Mouse (Mus musculus) embryonic facial prominence, embryonic 14.5 days (tissue): ENCODE data around the gene Dnm3. TPM values are rescaled to one million over a fixed set of nuclear protein-coding genes. Genes with fewer than 3 reads are reported as not detected.
A peak's percentile ranks its signal among the peaks of the same experiment; 100 is the strongest.

Source experiments
- ATAC-seq: fragments of 200-750 bp; cut with Nextera tagmentation; 2 replicates; pipeline ENCODE4 v1.8.0; 2017; ENCODE audit warnings: low read depth, moderate number of reproducible peaks, moderate TSS enrichment
- DNase-seq: peaks from one replicate; pipeline ENCODE4 v3.0.0-alpha.2; 2015; ENCODE audit warnings: low spot score
- H3K27ac ChIP-seq: fragments of 300-500 bp; sonication (generic); replicated peaks from 2 replicates; pipeline ENCODE4 v1.5.1; 2014; ENCODE audit warnings: low read depth, mild to moderate bottlenecking, low read length, moderate library complexity
- H3K27me3 ChIP-seq: fragments of 300-500 bp; sonication (generic); replicated peaks from 2 replicates; pipeline ENCODE4 v1.6.1; 2014; ENCODE audit warnings: low read length; ENCODE audit not compliant: control insufficient read depth, insufficient read depth
- H3K36me3 ChIP-seq: fragments of 300-500 bp; sonication (generic); 2 replicates; pipeline ENCODE4 v1.6.1; 2014; ENCODE audit warnings: low read length, mixed read lengths; ENCODE audit not compliant: control insufficient read depth, insufficient read depth
- H3K4me1 ChIP-seq: fragments of 300-500 bp; sonication (generic); 2 replicates; pipeline ENCODE4 v1.6.1; 2014; ENCODE audit warnings: antibody characterized with exemption, low read length; ENCODE audit not compliant: control insufficient read depth, insufficient read depth
- H3K4me2 ChIP-seq: fragments of 300-500 bp; sonication (generic); 2 replicates; pipeline ENCODE4 v1.6.1; 2014; ENCODE audit warnings: low read depth, mild to moderate bottlenecking, low read length, moderate library complexity, mixed read lengths
- H3K4me3 ChIP-seq: fragments of 300-500 bp; sonication (generic); 2 replicates; pipeline ENCODE4 v1.5.1; 2014; ENCODE audit warnings: low read depth, mild to moderate bottlenecking, low read length
- H3K9ac ChIP-seq: fragments of 300-500 bp; sonication (generic); 2 replicates; pipeline ENCODE4 v1.6.1; 2014; ENCODE audit warnings: low read depth, mild to moderate bottlenecking, low read length, moderate library complexity, mixed read lengths
- H3K9me3 ChIP-seq: fragments of 300-500 bp; sonication (generic); 2 replicates; pipeline ENCODE4 v1.6.1; 2016; ENCODE audit warnings: low read length; ENCODE audit not compliant: control insufficient read depth
- whole genome bisulfite sequencing: fragments of 180-500 bp; shearing (Covaris S2); extraction: QIAGEN DNeasy Blood & Tissue Kit; methylation state at CpG from one replicate; pipeline ENCODE4 v1.1.7; 2014; 5-methylcytosine and 5-hydroxymethylcytosine counted together
- polyA plus RNA-seq: library from polyadenylated mRNA; unstranded; fragments of >200 nt; fragmentation: Nextera tagmentation; extraction: Ambion mirVana; gene quantifications from 2 replicates; pipeline ENCODE4 v1.2.1, GENCODE M21; 2014

Dnm3 gene
- polyA plus RNA-seq, 1 experiment from 2014 or later = 9.1 TPM

DNA sequence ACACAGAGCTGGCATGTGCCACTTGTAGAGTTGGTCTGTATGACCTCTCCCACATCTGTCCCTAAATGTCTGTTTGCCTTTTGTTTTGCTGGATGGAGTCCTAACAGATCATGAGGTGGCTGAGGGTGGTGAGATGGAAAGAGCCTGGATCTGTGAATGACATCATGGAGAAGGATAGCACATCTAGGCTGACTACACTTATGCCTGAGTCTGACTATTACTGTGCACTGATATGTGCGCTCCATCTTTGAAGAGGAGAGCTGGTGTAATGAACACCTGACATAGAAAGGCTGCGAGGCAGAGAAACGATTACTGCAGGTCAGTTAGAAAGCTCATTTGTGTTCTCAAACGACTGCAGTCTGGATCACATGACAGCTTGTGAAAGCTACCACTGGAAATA, 149.2 kb downstream of the Dnm3 start:
- Histone ChIP-seq H3K9ac (no peak overlapping the region), H3K27ac (peak overlapping the region; percentile 17; the same call in 1 of the 2 replicates), H3K4me2 (no peak overlapping the region), H3K4me3 (no peak overlapping the region), H3K36me3 (no peaks in the 10 kb centered on the region), H3K27me3 (no peaks in the 10 kb centered on the region), H3K9me3 (no peaks in the 10 kb centered on the region), H3K4me1 (no peaks in the 10 kb centered on the region; the same call in 1 of the 2 replicates)
- WGBS = 68% methylated on average over 4 of the region's 4 CpGs
- no peak for DNase-seq
- ATAC-seq = no peak

DNA sequence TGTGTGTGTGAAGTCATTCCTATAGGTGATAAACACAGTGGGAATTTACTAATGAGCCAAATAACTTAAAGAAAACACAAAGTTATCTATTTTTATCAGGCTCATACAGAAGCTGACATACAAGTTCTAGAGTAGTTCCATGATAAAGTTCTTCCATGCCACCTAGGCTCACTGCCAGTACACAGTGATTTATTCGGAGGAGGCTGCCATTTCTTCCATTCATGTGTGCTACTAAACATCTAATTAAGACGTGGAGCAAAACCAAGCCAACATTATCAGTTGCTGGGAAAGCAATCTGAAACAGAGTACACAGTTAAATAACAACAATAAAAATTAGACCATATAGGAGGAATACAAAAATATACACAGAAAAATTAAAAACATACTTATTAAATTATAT, 150.2 kb downstream of the Dnm3 start:
- ATAC-seq (no peak), DNase-seq (no peak)
- Histone ChIP-seq H3K27me3 (no peaks in the 10 kb centered on the region), H3K9me3 (no peaks in the 10 kb centered on the region), H3K4me2 (no peak overlapping the region), H3K36me3 (no peaks in the 10 kb centered on the region), H3K9ac (no peak overlapping the region), H3K4me1 (peaks cover 3% of the 10 kb centered on the region; the same call in 1 of the 2 replicates), H3K27ac (no peak overlapping the region), H3K4me3 (no peak overlapping the region)
- WGBS = 54% methylated on average over 2 of the region's 2 CpGs

DNA sequence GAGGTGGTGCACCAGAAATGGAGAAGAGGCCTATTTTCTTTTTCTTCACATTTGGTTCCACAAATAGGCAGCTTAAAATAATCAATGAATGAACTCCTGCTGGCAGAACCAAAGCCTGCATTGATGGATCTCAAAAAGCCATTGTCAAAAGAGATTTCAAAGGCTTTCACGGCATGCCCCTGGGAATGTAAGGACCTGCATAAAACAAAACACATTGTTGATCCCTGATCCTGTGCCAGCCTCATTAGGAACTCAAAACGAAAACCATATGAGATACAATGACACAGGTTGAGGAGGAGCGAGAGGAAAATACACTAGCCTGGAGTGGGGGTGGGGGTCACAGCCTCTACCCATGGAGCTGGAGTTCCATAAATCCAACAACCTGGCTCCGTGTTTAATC, 153.4 kb downstream of the Dnm3 start:
- 19% methylated on average over 4 of the region's 4 CpGs for WGBS

DNA sequence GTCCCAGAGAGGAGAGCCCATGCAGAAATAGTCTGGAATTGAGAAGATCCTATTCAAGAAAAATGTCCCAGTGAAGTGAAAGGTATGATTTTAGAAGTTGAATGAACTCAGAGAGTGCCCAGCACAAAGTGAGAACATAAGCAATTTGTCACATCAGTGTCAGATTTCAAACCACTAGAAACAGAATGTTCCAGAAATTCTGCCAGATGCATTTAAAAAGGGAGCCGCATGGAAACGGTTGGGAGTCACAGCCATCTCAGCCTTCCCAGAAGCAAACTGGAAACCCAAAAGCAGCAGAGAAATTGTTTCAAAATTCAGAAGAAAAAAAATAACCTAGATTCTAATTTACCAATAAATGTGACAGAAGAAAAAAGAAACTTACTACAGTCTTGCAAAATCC, 154.7 kb downstream of the Dnm3 start:
- no peak overlapping the region for H3K4me3 ChIP-seq
- DNase-seq (no peak), ATAC-seq (no peak)
- 0 out of 2 replicates have a peak overlapping the region, but pooled peaks have one; percentile 12 for H3K27ac ChIP-seq
- no peak overlapping the region for H3K4me2 ChIP-seq
- no peaks in the 10 kb centered on the region for H3K27me3 ChIP-seq
- 37% methylated on average over 2 of the region's 2 CpGs for WGBS
- H3K9me3 ChIP-seq = no peaks in the 10 kb centered on the region
- no peak overlapping the region for H3K9ac ChIP-seq
- no peaks in the 10 kb centered on the region for H3K36me3 ChIP-seq
- peaks cover 8% of the 10 kb centered on the region; the same call in 1 of the 2 replicates for H3K4me1 ChIP-seq

More for the DNA sequence above, 153.4 kb downstream of the Dnm3 start:
- H3K27ac ChIP-seq = no peak overlapping the region
- H3K4me1 ChIP-seq = peaks cover 8% of the 10 kb centered on the region; the same call in 1 of the 2 replicates
- H3K9ac ChIP-seq = no peak overlapping the region
- H3K4me2 ChIP-seq = no peak overlapping the region
- ATAC-seq (no peak), DNase-seq (peak; percentile 65)
- no peaks in the 10 kb centered on the region for H3K27me3 ChIP-seq
- H3K36me3 ChIP-seq = no peaks in the 10 kb centered on the region
- no peak overlapping the region for H3K4me3 ChIP-seq
- no peaks in the 10 kb centered on the region for H3K9me3 ChIP-seq

DNA sequence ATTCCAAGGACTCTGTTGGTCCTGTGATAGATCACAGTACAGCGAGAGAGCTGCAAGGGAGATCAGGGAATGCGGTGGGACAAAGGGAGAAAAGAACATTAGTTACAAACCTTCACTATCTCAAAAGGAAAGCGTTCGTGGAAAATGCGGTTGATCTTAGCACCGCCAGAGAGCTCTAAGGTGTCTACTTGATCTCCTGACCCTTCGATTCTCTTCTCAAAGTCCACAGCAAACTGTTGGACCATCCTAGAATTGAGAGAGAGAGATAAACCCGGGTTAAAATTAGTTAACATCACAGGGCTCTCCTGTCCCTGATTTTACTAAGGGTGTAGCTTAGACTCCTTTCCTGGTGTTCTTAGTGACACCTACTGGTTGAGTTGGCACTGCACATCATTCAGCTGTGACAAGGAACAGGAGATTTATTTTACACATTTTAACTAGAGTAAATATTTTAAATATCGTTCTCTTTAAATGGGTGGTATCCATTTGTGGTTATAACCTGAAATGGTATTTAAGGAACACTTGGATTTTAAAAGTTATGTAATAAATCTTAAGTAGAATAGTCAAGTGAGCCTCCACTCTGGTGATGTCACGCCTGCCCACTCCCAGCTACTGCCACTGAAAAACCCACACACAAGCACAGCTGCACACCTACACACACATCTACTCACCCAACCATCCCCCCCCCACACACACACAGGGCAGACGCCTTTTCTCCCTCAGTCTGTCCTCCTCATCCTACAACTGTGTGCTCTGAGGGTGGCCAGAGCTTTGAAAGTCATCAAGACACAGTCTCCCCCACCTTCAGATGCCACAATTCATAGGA, 164.2 kb downstream of the Dnm3 start:
- peak; percentile 87 for ATAC-seq
- Histone ChIP-seq H3K27ac (peak overlapping the region; percentile 83), H3K4me2 (peak overlapping the region; percentile 44)

DNA sequence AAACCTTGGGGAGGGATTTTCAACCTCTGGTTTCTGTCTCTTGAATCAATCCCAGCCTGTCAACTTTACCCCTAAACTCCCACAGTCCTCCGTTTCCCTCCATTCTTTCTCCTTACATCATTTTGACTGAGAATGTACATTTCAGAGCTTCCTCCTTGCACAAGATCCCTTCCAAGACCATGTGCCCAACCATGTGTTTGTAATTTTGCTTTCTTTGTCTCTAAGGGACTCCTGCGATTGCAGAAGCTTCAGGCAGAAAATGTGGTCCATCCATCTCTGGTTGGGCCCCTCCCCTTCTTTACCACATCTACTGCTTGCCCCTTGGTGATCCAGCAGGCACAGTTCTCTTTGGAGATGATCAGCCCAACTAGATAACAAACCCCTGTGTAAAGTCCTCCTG, 165.2 kb downstream of the Dnm3 start:
- Histone ChIP-seq H3K9me3 (no peaks in the 10 kb centered on the region), H3K4me3 (no peak overlapping the region), H3K36me3 (no peaks in the 10 kb centered on the region), H3K27ac (peak overlapping the region; percentile 83), H3K27me3 (no peaks in the 10 kb centered on the region), H3K4me1 (peaks cover 17% of the 10 kb centered on the region), H3K4me2 (0 out of 2 replicates have a peak overlapping the region, but pooled peaks have one; percentile 10), H3K9ac (no peak overlapping the region)
- DNase-seq (peak; percentile 63), ATAC-seq (no peak)
- WGBS = 28% methylated on average over 2 of the region's 2 CpGs

More for the DNA sequence above, 164.2 kb downstream of the Dnm3 start:
- Histone ChIP-seq H3K9ac (peak overlapping the region; percentile 54), H3K9me3 (no peaks in the 10 kb centered on the region), H3K27me3 (no peaks in the 10 kb centered on the region), H3K36me3 (no peaks in the 10 kb centered on the region), H3K4me3 (no peak overlapping the region), H3K4me1 (peaks cover 17% of the 10 kb centered on the region)
- 25% methylated on average over 11 of the region's 11 CpGs for WGBS
- DNase-seq = peak; percentile 86

- H3K4me2 ChIP-seq = no peak overlapping the region
- peak overlapping the region; percentile 63 for H3K27ac ChIP-seq
- no peak for ATAC-seq
- WGBS = 66% methylated on average over 7 of the region's 7 CpGs
- no peak for DNase-seq
- H3K4me3 ChIP-seq = no peak overlapping the region
- no peak overlapping the region for H3K9ac ChIP-seq
- no peaks in the 10 kb centered on the region for H3K27me3 ChIP-seq
- no peaks in the 10 kb centered on the region for H3K9me3 ChIP-seq
- H3K4me1 ChIP-seq = peaks cover 17% of the 10 kb centered on the region
- H3K36me3 ChIP-seq = no peaks in the 10 kb centered on the region
Observed at GRCm38 (mm10) chr1:162312152-162312551, 165.7 kb downstream of the Dnm3 start.

DNA sequence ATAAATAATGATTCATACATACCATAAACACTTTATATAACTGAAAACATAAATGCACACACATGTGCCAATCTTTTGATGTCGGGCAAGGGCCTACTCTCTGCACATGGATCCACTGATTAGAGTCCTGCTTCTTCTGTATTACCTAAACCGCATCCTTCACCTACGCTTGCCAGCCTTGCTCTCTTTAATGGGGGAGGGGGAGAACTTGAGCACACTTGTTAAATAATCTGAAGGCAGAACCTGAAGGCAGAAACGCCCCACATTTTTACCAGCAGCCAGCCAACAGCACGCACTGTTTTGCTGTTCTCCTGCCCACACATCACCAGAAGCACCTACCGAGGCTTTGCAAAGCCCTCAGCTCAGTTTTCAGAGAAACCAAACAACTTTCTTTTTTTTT, 172.6 kb downstream of the Dnm3 start:
- Histone ChIP-seq H3K4me3 (no peak overlapping the region), H3K27ac (peak overlapping the region; percentile 67), H3K9me3 (no peaks in the 10 kb centered on the region), H3K4me2 (no peak overlapping the region), H3K4me1 (peaks cover 24% of the 10 kb centered on the region), H3K27me3 (no peaks in the 10 kb centered on the region), H3K9ac (no peak overlapping the region), H3K36me3 (no peaks in the 10 kb centered on the region)
- ATAC-seq = peak; percentile 51; the same call in 1 of the 2 replicates
- DNase-seq = peak; percentile 80
- 26% methylated on average over 6 of the region's 6 CpGs for WGBS
